Mouse (Mus musculus) right cerebral cortex, postnatal 25 days (tissue): ENCODE results near the gene Pard3.

Experiments
- DNase-seq: peaks from one replicate; pipeline ENCODE4 v3.0.0; 2022

Pard3 gene

GRCm38 (mm10) chr8:127251476-127251875 is 187.8 kb downstream of the Pard3 start:
- no peak for DNase-seq

DNA sequence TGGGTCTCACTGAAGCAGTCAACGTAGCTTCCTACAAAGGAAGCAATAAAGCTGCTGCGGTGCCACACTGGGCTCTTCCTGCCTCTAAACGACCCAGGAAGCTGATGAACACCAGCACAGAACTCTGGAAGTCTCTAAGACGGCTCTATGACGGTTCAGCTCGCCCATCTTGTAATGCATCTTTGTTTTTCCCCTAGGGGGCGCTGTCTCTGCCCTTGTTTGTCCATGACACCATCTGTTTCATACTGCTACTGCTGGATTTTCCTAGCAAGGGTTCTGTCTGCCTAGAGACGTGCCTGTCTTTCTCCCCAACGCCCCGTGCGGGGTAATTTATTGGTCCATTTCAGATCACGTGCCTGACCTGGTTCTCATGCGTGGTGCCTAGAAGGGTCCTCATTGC is 188.3 kb downstream of the Pard3 start:
- no peak for DNase-seq

DNA sequence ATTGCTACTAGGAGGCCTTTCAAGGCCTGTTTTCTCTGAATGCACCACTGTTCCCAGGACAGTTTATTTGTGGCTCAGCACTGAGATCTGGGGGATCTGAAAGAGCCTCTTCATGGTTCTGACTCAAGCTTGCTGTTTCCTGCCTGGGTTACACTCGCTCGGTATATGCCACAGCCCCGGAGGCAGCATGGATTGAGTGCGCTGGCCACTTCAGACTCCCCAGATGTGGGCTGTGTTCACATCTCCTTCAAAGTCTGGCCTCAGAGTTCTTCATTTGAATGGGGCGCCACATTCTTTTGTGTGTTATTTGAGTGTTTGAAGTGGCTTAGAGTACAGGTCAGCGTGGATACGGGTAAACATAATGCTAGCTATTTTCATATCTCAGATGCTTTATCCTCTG is 190.9 kb downstream of the Pard3 start:
- no peak for DNase-seq

- DNase-seq: no peak
Measured at GRCm38 (mm10) chr8:127257086-127257485, 193.4 kb downstream of the Pard3 start.

GRCm38 (mm10) chr8:127261051-127261450 is 197.4 kb downstream of the Pard3 start:
- DNase-seq: no peak

DNA sequence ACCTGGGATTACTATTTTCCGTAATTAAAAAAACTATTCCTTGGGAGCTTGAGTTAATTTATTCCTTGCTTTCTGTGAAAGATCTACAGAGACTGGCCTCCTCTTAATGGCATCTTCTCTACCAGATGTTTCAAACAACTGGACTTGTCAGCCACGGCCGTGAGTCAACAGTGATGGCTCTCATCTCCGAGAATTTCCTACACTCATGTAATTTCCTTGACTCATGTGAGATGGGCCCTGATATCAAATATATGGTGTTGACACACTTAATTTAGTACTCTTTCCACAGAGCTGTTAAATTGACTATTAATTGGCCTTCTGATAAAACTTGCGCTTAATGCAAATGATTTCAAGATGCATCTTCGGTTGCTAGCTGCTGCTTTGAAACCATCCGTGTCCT is 198.3 kb downstream of the Pard3 start:
- DNase-seq: no peak

- no peak for DNase-seq
Measured at GRCm38 (mm10) chr8:127262436-127262835, 198.7 kb downstream of the Pard3 start.

GRCm38 (mm10) chr8:127262926-127263325 is 199.2 kb downstream of the Pard3 start:
- no peak for DNase-seq

GRCm38 (mm10) chr8:127263457-127263856 is 199.8 kb downstream of the Pard3 start:
- no peak for DNase-seq

DNA sequence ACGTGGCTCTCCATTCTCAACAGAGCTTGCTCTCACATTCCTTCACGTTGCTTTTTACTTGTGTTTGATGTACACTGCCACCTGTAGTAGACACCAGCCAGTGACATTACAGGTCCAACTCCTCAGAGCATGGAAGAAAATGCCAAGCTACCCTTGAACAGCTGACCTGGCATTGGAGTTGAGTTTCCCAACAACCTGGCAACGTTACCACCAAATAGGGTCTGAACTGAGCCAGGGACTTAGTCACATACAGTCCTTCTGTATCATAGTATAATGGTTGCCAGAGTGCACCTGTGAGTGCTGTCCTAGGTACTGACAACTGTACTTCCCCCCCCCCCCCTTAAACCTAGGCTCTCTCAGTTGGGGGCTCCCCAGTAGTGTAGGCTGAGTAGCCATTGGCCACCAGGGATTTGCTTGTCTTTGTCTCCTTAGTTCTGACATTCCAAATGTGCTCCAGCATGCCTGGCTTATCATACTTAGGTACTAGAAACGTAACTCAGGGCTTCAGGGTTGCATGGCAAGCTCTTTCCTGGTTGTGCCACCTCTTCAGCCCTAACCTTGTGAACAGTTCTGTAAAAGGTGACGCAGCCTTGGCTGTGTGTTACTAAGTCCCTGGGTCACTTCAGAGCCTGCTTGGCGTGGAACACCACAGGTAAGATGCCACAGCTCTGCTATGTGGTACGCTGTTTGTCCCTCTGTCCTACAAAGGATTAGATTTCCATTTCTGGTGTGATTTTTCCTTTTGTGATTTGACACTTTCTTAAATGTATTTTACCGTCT is 201.2 kb downstream of the Pard3 start:
- no peak for DNase-seq

GRCm38 (mm10) chr8:127266777-127267176 is 203.1 kb downstream of the Pard3 start:
- DNase-seq: no peak

- no peak for DNase-seq
Measured at GRCm38 (mm10) chr8:127268239-127269024, 204.7 kb downstream of the Pard3 start.

GRCm38 (mm10) chr8:127269082-127269747 is 205.5 kb downstream of the Pard3 start:
- DNase-seq: no peak

DNA sequence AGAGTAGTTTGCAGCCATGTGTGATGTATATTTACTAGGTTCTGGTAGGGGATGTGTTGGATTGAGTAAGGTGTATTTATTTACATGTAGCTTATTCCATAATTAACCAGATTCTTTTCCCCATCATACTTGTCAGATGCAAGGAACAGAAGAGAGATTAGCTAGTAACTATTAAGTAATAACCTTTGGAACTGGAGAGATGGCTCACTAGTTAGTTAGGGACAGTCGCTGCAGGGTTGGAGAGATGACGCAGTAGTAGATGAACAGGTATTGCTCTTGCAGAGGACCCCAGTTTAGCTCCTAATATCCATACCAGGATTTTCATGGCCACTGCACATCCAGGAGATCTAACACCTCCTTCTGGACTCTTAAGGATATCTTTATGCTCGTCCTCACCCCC is 207.5 kb downstream of the Pard3 start:
- DNase-seq: no peak

- DNase-seq: no peak
Measured at GRCm38 (mm10) chr8:127280299-127280974, 216.7 kb downstream of the Pard3 start.

DNA sequence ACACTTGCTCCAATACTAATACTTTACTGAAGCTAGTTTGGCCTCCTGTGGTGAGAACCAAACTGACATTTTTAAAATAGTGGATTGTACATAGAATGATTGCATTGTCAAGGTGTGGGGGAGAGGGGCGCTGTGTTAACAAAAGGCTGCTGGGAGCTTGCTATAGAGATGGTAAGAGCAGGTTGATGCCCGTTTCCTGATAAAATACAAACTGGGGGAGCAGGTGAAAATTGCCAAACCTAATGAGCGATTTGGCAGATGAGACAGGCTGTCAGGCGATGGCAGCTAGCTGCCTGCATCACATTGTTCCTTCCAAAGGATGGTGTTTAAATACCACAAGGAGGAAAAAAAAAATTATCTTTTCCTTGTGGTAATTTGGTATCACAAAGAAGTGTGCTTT is 217.3 kb downstream of the Pard3 start:
- DNase-seq: no peak

DNA sequence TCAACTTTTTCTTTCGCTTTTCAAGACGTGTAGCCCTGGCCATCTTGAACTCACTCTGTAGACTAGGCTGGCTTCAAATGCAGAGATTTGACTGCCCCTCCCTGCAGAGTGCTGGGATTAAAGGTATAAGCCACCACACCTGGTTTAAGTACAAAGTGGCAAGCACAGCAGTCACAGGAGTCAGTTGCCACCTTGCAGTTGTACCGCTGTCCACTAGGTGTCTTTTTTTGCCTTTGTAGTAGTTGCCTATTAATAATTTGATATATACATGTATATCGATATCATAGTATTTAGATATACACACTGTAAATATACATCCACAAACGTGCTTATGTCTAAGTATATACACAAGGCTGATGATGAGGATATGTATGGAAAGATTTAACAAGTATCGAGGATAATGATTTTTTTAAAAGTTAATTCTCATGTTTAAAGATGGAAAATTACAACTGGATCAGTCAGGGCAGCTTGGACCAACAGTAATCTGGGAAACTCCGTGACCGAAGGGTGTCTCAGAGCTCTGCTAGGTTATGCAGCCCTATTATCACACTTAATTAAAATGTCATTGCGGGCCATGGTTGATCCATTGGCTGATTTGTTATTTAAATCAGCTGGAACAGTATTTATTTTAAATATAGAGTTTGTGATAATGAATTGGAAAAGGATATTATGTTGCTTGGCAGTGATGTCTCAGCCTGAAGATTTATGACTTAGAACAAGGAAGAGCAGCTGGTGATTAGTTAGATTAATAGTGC is 220.9 kb downstream of the Pard3 start:
- DNase-seq: no peak

DNA sequence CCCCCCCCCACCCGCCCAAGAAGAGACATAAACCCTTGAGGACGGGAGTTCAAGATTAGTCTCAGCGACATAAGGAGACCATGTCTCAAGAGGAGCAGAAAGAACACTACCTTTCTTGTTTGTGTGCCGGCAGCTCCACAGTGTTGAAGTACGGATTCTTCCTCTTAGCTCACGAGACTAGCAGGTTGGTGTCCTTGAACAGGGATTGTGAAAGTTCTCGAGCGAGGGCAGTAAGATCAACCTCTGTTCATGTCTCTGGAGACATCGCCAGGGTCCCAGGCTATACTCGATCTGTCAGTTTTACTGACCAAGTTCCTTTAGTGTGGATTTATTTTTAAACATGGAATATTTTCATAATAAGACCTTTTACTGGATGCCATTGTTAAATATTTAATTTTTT is 224.1 kb downstream of the Pard3 start:
- no peak for DNase-seq

DNA sequence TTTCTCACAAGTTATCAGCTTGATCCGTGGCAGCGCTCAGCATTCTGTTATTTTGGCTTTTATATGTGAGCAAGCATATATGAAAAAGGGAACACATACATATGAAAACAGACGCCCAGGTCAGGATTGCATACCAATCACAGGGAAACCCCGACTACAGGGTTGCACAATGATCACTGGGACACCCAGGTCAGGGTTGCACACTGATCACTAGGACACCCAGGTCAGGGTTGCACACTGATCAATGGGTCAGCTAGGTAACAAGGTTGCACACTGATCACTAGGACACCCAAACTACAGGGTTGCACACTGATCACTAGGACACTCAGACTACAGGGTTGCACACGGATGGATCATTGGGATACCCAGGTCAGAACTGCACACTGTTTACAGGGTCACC is 228.6 kb downstream of the Pard3 start:
- DNase-seq: no peak

DNA sequence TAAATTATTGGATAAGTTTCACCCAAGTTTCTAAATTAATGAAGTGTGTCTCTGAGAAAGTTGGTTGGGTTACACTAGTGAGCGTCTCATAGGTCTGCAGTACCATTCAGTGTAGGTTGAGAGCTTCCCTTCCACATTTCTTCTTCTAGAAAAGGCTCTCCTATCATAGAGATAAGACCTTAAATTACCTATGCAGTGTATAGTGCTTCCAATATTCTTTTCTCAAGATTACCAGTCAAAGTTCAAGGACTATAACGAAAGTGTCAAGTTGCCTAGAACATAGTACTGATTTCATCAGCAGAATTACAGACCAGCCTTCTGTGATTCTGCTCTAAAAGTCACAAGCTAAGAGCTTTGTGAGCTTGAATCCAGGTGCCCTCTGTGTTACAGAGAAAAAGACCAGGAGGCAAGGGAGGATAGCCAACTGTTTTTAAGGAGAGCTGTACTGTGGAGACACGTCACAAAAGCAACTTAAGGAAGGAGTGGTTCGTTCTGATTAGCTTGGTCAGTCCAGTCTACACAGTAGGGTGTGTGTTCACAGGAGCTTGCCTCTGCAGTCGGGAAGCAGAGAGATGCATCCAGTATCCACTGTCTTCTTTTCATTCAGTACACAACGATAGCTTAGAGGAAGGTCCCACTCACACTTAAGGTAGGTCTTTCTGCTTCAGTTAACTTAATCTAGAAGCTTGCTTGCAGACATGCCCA is 229.5 kb downstream of the Pard3 start:
- DNase-seq: no peak

DNA sequence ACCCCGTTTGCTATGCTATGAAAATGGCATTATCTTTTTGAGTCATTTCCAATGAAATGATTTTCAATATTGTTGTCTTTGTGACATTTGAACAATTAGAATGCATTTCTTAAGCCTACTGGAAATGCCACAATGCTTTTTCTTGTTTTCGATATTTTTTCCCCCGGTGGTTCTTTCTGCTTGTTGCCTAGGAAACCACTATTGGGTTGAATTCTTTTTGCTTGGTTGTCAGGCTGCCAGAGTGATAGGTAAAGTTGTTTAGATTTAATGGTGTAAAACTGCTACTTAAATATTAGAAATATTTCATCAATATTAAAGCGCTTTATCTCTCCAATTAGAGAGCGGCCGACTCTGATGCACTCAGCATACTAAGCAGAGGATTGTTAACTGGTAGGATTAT is 230.4 kb downstream of the Pard3 start:
- no peak for DNase-seq

DNA sequence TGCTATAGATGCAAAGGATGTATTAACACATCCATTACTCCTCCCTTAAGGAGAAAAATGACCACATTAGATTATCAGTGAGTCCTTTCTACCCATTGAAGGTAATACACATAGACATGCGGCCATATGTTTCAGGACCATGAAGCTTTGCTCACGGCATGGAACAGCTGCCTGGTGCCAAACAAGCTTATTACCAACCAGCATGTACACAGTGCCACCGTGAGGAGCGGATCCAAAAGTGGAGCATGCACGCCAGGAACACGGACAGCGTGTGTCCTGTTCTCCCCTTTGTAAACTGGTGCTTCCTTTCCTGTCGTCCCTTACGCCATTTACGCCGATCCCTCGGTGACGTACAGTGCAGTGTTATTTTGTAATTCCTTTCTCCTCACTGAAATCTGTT is 232.2 kb downstream of the Pard3 start:
- DNase-seq: no peak
